Mouse (Mus musculus): ENCODE results near the gene Spata13. TPM values are rescaled to one million over a fixed set of nuclear protein-coding genes. Genes with fewer than 3 reads are reported as not detected.

Spata13 gene
- polyA plus RNA-seq, 1 experiment from 2014 or later: 14.0 TPM

DNA sequence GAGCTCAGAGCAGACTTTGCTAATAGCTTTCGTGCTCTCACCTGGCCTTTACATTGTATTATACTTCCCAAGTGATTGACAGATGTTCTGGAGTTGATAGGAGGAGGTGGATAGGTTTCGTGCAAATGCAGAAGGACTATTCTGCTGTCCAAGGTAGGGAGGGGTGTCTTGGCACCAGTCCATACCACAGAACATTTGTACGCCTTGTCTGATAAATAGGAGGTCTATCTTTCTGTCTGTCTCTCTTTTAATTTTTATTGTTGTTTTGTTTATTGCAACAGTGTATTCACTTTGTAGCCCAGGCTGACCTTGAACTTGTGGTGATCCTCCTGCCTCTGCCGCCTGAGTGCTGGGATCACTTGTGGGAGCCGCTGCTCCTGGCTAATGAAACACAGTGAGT lies 163.8 kb downstream of the Spata13 start:
- 93% methylated on average over 5 of the region's 5 CpGs for WGBS

DNA sequence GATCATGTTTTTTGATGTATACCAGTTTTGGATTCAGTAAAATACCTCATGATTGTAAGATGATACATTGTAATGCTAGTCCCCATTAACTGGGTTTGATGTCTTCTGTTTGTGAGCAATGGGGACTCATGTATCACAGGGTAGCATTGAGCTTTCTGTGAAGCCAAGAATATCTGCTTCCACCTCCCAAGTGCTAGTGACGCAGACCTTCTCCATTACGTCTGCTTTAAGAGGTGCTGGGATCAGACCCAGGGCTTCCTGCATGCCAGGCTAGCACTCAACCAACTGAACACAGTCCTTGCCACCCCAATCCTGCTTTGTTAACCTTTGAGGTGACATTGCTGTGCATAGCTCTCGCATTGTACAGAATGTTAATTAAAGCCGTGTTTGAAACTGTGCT lies 164.9 kb downstream of the Spata13 start:
- Histone ChIP-seq H3K27ac (no peak overlapping the region), H3K9me3 (replicated peaks) (no peaks in the 10 kb centered on the region), H3K4me1 (no peaks in the 10 kb centered on the region), H3K36me3 (peaks cover 62% of the 10 kb centered on the region), H3K4me3 (no peak overlapping the region), H3K27me3 (ENCODE audit: low read depth, poor library complexity, severe bottlenecking) (no peaks in the 10 kb centered on the region)
- WGBS: 83% methylated on average over 4 of the region's 4 CpGs
- no peak for DNase-seq (ENCODE audit: low spot score)

More for the DNA sequence above, 163.8 kb downstream of the Spata13 start:
- Histone ChIP-seq H3K27me3 (ENCODE audit: low read depth, poor library complexity, severe bottlenecking) (no peaks in the 10 kb centered on the region), H3K36me3 (peaks cover 51% of the 10 kb centered on the region), H3K9me3 (replicated peaks) (no peaks in the 10 kb centered on the region), H3K4me3 (no peak overlapping the region), H3K27ac (no peak overlapping the region), H3K4me1 (no peaks in the 10 kb centered on the region)
- no peak for DNase-seq (ENCODE audit: low spot score)

DNA sequence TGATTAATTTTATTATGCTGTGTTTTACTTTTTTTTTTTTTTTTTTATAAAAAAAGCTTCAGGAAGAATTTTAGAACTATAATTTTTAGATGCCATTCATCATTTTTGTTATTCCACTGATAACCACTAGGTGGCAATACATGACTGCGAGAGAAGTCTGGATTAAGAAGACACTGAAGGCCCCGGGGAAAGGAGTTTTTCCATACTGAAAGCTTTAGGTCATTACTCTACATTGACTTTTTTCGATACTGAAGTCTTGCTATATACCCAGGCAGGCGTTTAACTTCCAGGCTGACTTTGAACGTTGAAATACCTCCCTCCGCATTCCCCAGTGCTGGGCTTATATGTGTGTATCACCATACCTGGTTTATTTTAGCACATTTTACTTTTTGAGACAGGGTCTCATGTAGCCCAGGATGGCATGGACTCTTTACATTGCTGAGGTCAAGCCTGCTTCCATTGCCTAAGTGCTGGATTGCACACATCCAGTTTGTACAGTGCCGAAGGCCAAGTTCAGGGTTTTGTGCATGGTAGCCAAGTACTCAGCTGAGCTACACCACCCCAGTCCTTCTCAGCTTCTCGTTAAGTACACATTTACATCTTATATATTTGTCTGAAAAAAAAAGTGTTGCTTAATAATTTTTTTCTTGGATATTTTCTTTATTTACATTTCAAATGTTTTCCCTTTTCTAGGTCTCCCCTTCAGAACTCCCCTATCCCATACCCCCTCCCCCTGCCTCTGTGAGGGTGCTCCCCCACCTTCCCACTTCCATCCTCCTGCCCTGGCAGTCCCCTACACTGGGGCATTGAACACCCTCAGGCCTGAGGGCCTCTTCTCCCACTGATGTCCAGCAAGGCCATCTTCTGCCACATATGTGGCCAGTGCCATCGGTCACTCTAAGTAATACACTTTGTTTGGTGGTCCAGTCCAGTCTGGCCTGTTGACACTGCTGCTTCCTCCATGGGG lies 166.2 kb downstream of the Spata13 start:
- Histone ChIP-seq H3K36me3 (peaks cover 74% of the 10 kb centered on the region), H3K27ac (no peak overlapping the region), H3K4me1 (no peaks in the 10 kb centered on the region), H3K27me3 (ENCODE audit: low read depth, poor library complexity, severe bottlenecking) (no peaks in the 10 kb centered on the region), H3K9me3 (replicated peaks) (no peaks in the 10 kb centered on the region), H3K4me3 (no peak overlapping the region)
- no peak for DNase-seq (ENCODE audit: low spot score)
- 59% methylated on average over 9 of the region's 9 CpGs for WGBS

DNA sequence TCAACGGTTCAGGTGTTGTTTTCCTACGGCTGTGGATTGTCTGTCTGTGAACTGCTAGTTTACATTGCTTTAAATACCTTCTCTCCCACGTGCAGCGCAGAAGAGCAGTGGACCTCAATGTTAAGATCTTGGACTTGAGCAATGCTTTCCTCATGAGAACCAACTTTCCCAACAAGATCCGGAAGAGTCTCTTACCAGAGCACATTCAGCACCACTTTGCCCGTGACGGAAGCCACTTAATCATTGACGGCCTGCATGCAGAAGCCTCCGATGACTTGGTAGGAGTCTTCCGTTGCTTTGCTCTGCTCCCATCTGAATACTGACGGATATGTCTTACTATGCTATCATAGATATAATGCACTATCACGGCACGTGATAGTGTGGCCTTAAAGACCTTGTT lies 168.2 kb downstream of the Spata13 start:
- Histone ChIP-seq H3K36me3 (peaks cover 65% of the 10 kb centered on the region), H3K27me3 (ENCODE audit: low read depth, poor library complexity, severe bottlenecking) (no peaks in the 10 kb centered on the region), H3K4me3 (no peak overlapping the region), H3K27ac (no peak overlapping the region), H3K9me3 (replicated peaks) (no peaks in the 10 kb centered on the region), H3K4me1 (peaks cover 16% of the 10 kb centered on the region)
- no peak for DNase-seq (ENCODE audit: low spot score)
- WGBS: 94% methylated on average over 13 of the region's 13 CpGs

DNA sequence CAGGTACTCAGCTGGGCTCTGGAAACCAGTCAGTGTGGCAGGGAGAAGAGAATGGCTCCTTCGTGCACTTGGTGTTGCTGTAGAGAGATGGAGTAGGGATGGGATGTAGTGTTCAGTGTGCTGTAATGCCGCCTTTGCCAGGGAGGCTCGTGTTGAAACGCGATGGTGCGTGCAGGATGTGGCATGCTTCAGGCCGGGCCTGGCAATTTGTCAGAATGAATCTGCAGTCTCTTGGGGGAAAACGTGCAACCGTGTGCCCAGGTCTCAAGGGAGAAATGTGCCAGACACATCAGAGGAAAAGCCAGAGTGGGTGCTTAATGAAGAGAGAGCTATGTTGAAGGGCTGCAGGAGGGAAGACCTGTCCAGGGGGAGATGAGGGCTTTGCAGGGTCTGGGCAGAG lies 171.2 kb downstream of the Spata13 start:
- no peak overlapping the region for H3K4me3 ChIP-seq
- no peak overlapping the region for H3K27ac ChIP-seq
- H3K27me3 ChIP-seq (ENCODE audit: low read depth, poor library complexity, severe bottlenecking): no peaks in the 10 kb centered on the region
- peaks cover 59% of the 10 kb centered on the region for H3K36me3 ChIP-seq
- DNase-seq (ENCODE audit: low spot score): no peak
- no peaks in the 10 kb centered on the region for H3K9me3 ChIP-seq (replicated peaks)
- H3K4me1 ChIP-seq: peaks cover 28% of the 10 kb centered on the region
- WGBS: 89% methylated on average over 9 of the region's 9 CpGs

DNA sequence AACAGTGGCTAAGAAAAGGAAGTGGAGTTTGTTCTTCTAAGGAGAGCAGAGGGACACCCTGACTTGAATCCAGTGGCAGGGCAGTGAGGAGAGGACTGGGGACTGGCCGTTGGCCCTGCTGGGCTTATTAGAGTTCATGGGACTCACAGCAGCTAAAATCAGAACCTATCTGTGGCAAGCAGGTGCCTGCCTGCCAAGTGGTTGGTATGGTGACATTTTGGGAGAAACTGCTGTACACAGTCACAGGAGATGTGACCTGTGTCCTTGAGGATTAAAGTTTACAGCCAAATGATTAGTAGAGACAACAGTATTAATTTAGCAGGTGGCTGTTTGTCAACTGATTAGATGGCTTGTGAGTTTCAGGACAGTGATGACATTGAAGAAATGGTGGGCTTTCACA lies 172.1 kb downstream of the Spata13 start:
- Histone ChIP-seq H3K27ac (0 out of 2 replicates have a peak overlapping the region, but pooled peaks have one; percentile 50), H3K36me3 (peaks cover 53% of the 10 kb centered on the region), H3K4me1 (peaks cover 28% of the 10 kb centered on the region), H3K4me3 (no peak overlapping the region), H3K9me3 (replicated peaks) (no peaks in the 10 kb centered on the region), H3K27me3 (ENCODE audit: low read depth, poor library complexity, severe bottlenecking) (no peaks in the 10 kb centered on the region)
- 76% methylated on average over 1 of the region's 1 CpGs for WGBS
- DNase-seq (ENCODE audit: low spot score): no peak

DNA sequence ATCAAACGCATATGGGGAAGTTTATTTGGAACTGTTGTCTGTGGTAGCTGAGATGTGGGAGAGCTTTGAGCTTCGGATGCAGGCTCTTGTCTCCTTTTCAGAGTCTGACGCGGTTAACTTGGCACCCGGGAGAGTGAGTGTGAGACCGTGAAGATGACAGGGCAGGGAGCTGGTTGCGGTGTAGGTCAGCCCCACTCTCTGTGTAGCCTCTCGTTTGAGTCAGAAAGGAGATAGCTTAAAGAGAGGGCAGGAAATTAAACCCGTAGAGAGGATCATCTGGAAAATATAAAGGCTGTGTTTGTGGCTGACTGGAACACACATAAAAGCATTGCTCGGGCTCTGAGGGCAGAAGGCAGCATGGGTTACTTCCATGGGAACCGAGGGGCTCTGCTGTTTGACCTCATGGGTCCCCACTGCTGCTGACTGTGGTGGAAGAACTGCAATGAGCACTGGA lies 173.1 kb downstream of the Spata13 start:
- Histone ChIP-seq H3K36me3 (peaks cover 51% of the 10 kb centered on the region), H3K27ac (peak overlapping the region; percentile 11), H3K4me3 (no peak overlapping the region), H3K4me1 (peaks cover 28% of the 10 kb centered on the region), H3K9me3 (replicated peaks) (no peaks in the 10 kb centered on the region), H3K27me3 (ENCODE audit: low read depth, poor library complexity, severe bottlenecking) (no peaks in the 10 kb centered on the region)
- WGBS: 27% methylated on average over 11 of the region's 11 CpGs
- peak; percentile 62 for DNase-seq (ENCODE audit: low spot score)

DNA sequence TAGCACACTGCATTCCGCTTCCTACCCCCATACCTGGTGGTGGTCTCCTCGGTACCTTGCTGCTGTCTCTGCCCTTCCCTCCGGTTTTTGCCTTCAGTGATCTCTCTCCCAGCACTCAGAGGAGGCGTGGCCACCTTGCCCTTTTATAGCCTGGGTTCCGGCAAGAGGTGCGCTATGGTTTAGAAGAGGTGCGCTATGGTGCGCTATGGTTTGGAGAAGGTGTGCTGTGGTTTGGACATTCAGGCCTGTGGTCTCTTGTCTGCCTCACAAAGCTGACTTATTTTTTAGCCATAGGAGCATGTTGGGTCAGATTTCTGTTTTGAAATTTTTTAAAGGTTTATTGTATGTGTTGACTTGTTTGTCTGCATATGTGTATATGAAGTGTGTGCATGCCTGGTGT lies 176.1 kb downstream of the Spata13 start:
- WGBS: 92% methylated on average over 8 of the region's 8 CpGs
- Histone ChIP-seq H3K36me3 (peaks cover 43% of the 10 kb centered on the region), H3K27ac (no peak overlapping the region)

DNA sequence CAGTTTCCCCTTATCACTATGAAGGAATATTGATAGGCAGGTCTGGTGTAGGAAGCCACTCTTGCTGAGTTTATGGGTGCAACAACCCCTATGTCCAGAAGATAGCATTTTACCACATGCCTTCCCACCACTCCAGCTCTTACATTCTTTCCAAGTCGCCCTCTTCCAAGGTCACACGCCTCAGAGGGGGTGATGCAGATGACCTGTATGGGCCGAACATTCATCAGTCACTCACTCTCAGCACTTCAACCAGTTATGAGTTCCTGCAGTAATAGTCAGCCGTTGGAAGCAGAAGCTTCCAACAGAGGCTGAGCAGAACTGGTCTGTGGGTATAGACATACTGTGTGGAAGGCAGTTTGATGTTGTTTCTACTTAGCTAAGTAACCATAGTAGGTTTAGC lies 177.7 kb downstream of the Spata13 start:
- Histone ChIP-seq H3K9me3 (replicated peaks) (no peaks in the 10 kb centered on the region), H3K4me1 (peaks cover 17% of the 10 kb centered on the region), H3K36me3 (peaks cover 49% of the 10 kb centered on the region), H3K27ac (no peak overlapping the region), H3K4me3 (no peak overlapping the region), H3K27me3 (ENCODE audit: low read depth, poor library complexity, severe bottlenecking) (no peaks in the 10 kb centered on the region)
- no peak for DNase-seq (ENCODE audit: low spot score)
- whole genome bisulfite sequencing: 88% methylated on average over 4 of the region's 4 CpGs

More for the DNA sequence above, 176.1 kb downstream of the Spata13 start:
- peaks cover 28% of the 10 kb centered on the region for H3K4me1 ChIP-seq
- H3K27me3 ChIP-seq (ENCODE audit: low read depth, poor library complexity, severe bottlenecking): no peaks in the 10 kb centered on the region
- H3K9me3 ChIP-seq (replicated peaks): no peaks in the 10 kb centered on the region
- DNase-seq (ENCODE audit: low spot score): no peak
- H3K4me3 ChIP-seq: no peak overlapping the region

Other genes starting within 250 kb of the Spata13 start
- gene C1qtnf9, start 134.1 kb downstream of the Spata13 start, polyA plus RNA-seq (2016; fragmentation: Nextera tagmentation; extraction: Ambion mirVana): 0.10 and 0.26 TPM in 2 replicates
- 24.0 and 25.1 TPM in 2 replicates for gene Mipep, start 150.6 kb downstream of the Spata13 start, polyA plus RNA-seq (2016; fragmentation: Nextera tagmentation; extraction: Ambion mirVana)